Mouse (Mus musculus): ENCODE data around the gene Edem1. TPM values are rescaled to one million over a fixed set of nuclear protein-coding genes. Genes with fewer than 3 reads are reported as not detected.

Edem1 gene
- polyA plus RNA-seq, 1 experiment = 15.4 TPM

DNA sequence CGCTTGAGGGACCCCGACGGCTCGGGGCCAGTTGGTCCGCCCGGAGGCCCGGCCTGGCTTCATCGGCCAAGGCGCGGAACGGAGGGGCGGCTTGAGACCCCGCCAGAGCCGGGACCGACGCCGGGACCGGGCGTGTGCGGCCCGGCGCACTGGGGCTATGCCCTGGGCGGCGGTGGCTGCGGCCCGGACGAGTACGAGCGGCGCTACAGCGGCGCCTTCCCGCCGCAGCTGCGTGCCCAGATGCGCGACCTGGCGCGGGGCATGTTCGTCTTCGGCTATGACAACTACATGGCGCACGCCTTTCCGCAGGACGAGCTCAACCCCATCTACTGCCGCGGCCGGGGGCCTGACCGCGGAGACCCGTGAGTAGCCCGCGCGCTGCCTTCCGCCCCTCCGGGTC lies 431 bp downstream of the Edem1 start:
- Histone ChIP-seq H3K4me3 (peak overlapping the region; percentile 77), H3K4me2 (ENCODE audit: low read depth) (peak overlapping the region; percentile 74), H3K36me3 (ENCODE audit: control insufficient read depth, insufficient read depth) (peaks cover 2% of the 10 kb centered on the region), H3K79me2 (ENCODE audit: control insufficient read depth, insufficient read depth) (peaks cover 38% of the 10 kb centered on the region), H3ac (ENCODE audit: control insufficient read depth, insufficient read length) (peak overlapping the region; percentile 75), H3K27me3 (ENCODE audit: control insufficient read depth, insufficient read depth, insufficient read length) (no peaks in the 10 kb centered on the region)
- TF ChIP-seq MYOD1 (IDR thresholded peaks at IDR 0.05; ENCODE audit: control insufficient read depth in 1 of 3, insufficient read length in 2 of 3, low read depth in 2 of 3) = peak in 1 of 3 experiments; percentile 43
- TF ChIP-seq MYOG (IDR thresholded peaks at IDR 0.05; ENCODE audit: control insufficient read depth in 1 of 3, insufficient read depth in 1 of 3, insufficient read length in 2 of 3, low read depth in 2 of 3) = peak in 1 of 3 experiments; percentile 47
- no peak for TF ChIP-seq E2F4 (IDR thresholded peaks at IDR 0.05; ENCODE audit: insufficient read depth)
- TF ChIP-seq USF1 (IDR thresholded peaks at IDR 0.05; ENCODE audit: low read depth) = no peak
- TF ChIP-seq TCF12 (IDR thresholded peaks at IDR 0.05; ENCODE audit: insufficient read depth, poor library complexity, severe bottlenecking) = no peak

DNA sequence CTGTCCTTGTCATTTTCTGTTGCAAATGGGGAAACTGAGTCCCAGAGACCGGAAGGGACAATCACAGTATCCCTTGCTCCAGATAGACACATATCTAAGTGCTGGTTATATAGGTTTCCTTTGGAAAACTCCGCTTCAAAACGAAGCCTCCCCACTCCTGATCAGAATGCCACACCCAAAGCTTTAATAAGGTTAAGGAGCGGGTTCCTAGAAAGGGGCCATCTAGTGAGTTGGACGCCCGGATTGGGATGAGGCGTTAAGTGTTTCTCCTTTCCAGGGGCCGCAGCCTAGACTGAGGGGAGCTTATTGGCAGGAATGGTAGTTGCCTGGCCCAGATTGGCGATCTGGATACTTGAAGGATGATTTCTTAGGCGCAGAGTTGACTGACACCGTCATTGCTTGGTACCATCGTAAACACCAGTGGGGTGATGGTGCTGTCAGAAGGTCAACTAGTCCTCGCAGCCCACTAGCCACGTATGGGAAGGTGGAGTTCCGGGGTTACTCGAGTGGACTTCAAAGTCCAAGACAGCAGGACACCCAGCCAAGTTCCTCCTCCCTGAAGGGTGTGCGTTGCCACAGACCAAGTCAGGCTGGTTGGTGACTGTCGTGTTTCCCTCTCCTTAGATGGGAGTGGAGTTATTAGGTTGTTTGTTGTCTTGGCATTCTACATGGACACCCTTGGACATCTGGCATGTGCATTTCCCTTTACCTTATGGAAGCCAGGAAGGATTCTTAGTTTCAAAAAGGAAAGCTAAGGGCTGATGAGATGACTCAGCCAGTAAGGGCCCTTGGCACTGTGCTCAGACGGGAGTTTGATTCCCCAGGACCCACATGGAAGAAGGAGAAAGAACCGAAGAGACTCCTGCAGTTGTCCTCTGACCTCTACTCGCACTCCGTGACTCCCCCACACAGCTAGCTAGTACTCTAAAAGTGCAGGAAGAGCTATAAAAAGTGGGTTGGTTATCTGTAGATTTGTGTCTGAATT lies 1.2 kb downstream of the Edem1 start:
- no peaks in the 10 kb centered on the region for H3K27me3 ChIP-seq (ENCODE audit: control insufficient read depth, insufficient read depth, insufficient read length)
- peaks cover 8% of the 10 kb centered on the region for H3K36me3 ChIP-seq (ENCODE audit: control insufficient read depth, insufficient read depth)
- peak overlapping the region; percentile 77 for H3K4me3 ChIP-seq
- H3ac ChIP-seq (ENCODE audit: control insufficient read depth, insufficient read length) = peak overlapping the region; percentile 75
- H3K79me2 ChIP-seq (ENCODE audit: control insufficient read depth, insufficient read depth) = peaks cover 46% of the 10 kb centered on the region
- peak overlapping the region; percentile 74 for H3K4me2 ChIP-seq (ENCODE audit: low read depth)
- peak; percentile 53 for TF ChIP-seq POLR2AphosphoS2 (IDR thresholded peaks at IDR 0.05; ENCODE audit: insufficient read length, low read depth)
- TF ChIP-seq POLR2A (IDR thresholded peaks at IDR 0.05; ENCODE audit: insufficient read length, low read depth) = peak; percentile 30
- TF ChIP-seq MAX (IDR thresholded peaks at IDR 0.05; ENCODE audit: low read depth) = no peak
- no peak for TF ChIP-seq CEBPB (IDR thresholded peaks at IDR 0.05; ENCODE audit: insufficient read depth, poor library complexity, severe bottlenecking)
- no peak for TF ChIP-seq MYOG (IDR thresholded peaks at IDR 0.05; ENCODE audit: control insufficient read depth in 1 of 3, insufficient read depth in 1 of 3, insufficient read length in 2 of 3, low read depth in 2 of 3)
- TF ChIP-seq TCF12 (IDR thresholded peaks at IDR 0.05; ENCODE audit: insufficient read depth, poor library complexity, severe bottlenecking) = no peak

DNA sequence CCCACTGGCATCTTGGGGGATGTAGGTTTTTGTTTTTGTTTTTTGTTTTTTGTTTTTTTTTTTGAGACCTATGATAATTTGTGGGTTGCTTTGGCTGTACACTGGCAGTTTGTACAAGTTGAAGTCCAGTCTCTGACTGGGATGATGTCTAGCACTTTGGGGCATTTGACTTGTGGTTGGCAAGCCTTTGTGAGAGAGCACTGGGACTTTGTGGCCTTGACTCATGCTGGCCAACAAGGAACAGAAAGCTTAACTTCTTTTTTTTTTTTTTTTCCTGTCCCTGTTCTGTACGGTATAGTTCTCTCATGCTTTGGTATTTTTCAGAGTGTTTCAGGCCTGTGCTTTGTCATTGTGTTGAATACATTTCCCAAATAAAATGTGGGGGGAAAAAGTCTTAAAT lies 3.7 kb downstream of the Edem1 start:
- no peak overlapping the region for H3ac ChIP-seq (ENCODE audit: control insufficient read depth, insufficient read length)
- H3K36me3 ChIP-seq (ENCODE audit: control insufficient read depth, insufficient read depth) = peaks cover 8% of the 10 kb centered on the region
- H3K27me3 ChIP-seq (ENCODE audit: control insufficient read depth, insufficient read depth, insufficient read length) = no peaks in the 10 kb centered on the region
- no peak for TF ChIP-seq USF1 (IDR thresholded peaks at IDR 0.05; ENCODE audit: low read depth)
- no peak for TF ChIP-seq MYOG (IDR thresholded peaks at IDR 0.05; ENCODE audit: control insufficient read depth in 1 of 3, insufficient read depth in 1 of 3, insufficient read length in 2 of 3, low read depth in 2 of 3)
- TF ChIP-seq TCF12 (IDR thresholded peaks at IDR 0.05; ENCODE audit: insufficient read depth, poor library complexity, severe bottlenecking) = no peak
- no peak for TF ChIP-seq POLR2AphosphoS2 (IDR thresholded peaks at IDR 0.05; ENCODE audit: insufficient read length, low read depth)
- TF ChIP-seq SRF (IDR thresholded peaks at IDR 0.05; ENCODE audit: control insufficient read depth, insufficient read length, low read depth) = no peak
- TF ChIP-seq MYOD1 (IDR thresholded peaks at IDR 0.05; ENCODE audit: control insufficient read depth in 1 of 3, insufficient read length in 2 of 3, low read depth in 2 of 3) = no peak
- no peak for TF ChIP-seq E2F4 (IDR thresholded peaks at IDR 0.05; ENCODE audit: insufficient read depth)
- no peak for TF ChIP-seq REST (IDR thresholded peaks at IDR 0.05; ENCODE audit: insufficient read depth, insufficient read length)
- no peak for TF ChIP-seq POLR2A (IDR thresholded peaks at IDR 0.05; ENCODE audit: insufficient read length, low read depth)
- no peak for TF ChIP-seq TCF3 (IDR thresholded peaks at IDR 0.05; ENCODE audit: insufficient read length, low read depth)
- TF ChIP-seq MAX (IDR thresholded peaks at IDR 0.05; ENCODE audit: low read depth) = no peak
- no peak for TF ChIP-seq CEBPB (IDR thresholded peaks at IDR 0.05; ENCODE audit: insufficient read depth, poor library complexity, severe bottlenecking)
- peak overlapping the region; percentile 30 for H3K4me2 ChIP-seq (ENCODE audit: low read depth)
- H3K79me2 ChIP-seq (ENCODE audit: control insufficient read depth, insufficient read depth) = peaks cover 47% of the 10 kb centered on the region
- H3K4me3 ChIP-seq = no peak overlapping the region

DNA sequence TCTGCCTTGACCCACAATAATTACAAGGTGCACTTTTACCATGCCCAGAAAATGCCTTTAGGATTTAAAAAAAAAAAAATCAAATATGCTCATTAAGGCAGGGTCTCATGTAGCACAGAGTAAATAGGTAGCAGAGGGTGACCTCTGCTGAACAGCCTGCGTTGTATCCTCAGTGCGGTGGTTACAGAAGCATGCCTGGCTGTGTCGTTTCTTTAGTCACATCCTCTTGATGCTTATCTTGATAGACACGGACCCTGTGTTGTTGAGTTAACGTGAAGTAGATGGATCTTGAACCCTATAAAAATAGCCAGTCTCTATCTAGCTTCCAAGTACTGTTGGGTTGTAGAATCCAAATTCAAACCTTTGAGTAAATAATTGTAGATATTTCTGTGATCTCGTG lies 4.5 kb downstream of the Edem1 start:
- Histone ChIP-seq H3K27me3 (ENCODE audit: control insufficient read depth, insufficient read depth, insufficient read length) (no peaks in the 10 kb centered on the region), H3K4me3 (no peak overlapping the region), H3K4me2 (ENCODE audit: low read depth) (no peak overlapping the region), H3K36me3 (ENCODE audit: control insufficient read depth, insufficient read depth) (peaks cover 16% of the 10 kb centered on the region), H3K79me2 (ENCODE audit: control insufficient read depth, insufficient read depth) (peaks cover 55% of the 10 kb centered on the region), H3ac (ENCODE audit: control insufficient read depth, insufficient read length) (no peak overlapping the region)
- TF ChIP-seq E2F4 (IDR thresholded peaks at IDR 0.05; ENCODE audit: insufficient read depth) (no peak), POLR2A (IDR thresholded peaks at IDR 0.05; ENCODE audit: insufficient read length, low read depth) (no peak), MYOG (IDR thresholded peaks at IDR 0.05; ENCODE audit: control insufficient read depth in 1 of 3, insufficient read depth in 1 of 3, insufficient read length in 2 of 3, low read depth in 2 of 3) (no peak), MAX (IDR thresholded peaks at IDR 0.05; ENCODE audit: low read depth) (no peak), SRF (IDR thresholded peaks at IDR 0.05; ENCODE audit: control insufficient read depth, insufficient read length, low read depth) (no peak), REST (IDR thresholded peaks at IDR 0.05; ENCODE audit: insufficient read depth, insufficient read length) (no peak), POLR2AphosphoS2 (IDR thresholded peaks at IDR 0.05; ENCODE audit: insufficient read length, low read depth) (no peak), TCF3 (IDR thresholded peaks at IDR 0.05; ENCODE audit: insufficient read length, low read depth) (no peak), TCF12 (IDR thresholded peaks at IDR 0.05; ENCODE audit: insufficient read depth, poor library complexity, severe bottlenecking) (no peak), USF1 (IDR thresholded peaks at IDR 0.05; ENCODE audit: low read depth) (no peak), CEBPB (IDR thresholded peaks at IDR 0.05; ENCODE audit: insufficient read depth, poor library complexity, severe bottlenecking) (no peak), MYOD1 (IDR thresholded peaks at IDR 0.05; ENCODE audit: control insufficient read depth in 1 of 3, insufficient read length in 2 of 3, low read depth in 2 of 3) (no peak)
